14 mouse cellular contexts compared by ENCODE assay signal in the genomic region with DNA sequence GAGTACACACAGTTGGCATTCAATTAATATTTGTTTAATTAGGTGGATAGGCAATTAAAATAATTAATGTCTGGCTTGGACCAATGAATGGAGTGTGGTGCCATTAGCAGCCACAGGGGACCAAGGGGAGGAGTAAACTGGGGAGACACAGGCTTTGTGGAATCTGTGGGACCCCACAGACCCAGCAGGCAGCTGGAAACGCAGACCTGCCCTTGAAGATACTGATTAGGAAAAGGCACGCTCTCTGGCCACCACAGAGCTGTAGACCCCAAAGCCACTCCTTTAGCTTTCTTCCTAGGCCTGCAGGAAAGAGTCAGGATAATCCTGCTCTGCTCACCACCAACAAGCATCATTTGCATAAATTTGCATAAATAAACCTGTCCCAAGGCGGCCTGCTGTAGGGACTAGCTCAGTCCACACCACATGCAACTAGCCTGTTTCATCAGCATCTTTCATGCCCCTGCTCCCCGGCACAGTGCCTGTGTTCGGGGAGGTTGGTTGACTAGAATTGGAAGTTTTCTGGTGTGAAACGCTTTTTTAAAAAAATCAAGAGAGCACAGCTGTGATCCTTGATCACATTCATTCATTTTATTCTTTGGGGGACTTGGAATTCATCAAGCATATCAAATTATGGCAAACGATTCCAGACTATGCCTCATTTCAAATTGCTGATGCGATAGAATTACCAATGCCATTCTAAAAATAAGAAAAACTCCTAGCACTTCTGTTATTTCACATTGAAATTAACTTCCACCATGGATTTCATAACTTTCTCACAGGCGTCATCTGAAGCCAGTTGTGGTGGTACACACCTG. TPM values are rescaled to one million over a fixed set of nuclear protein-coding genes. Genes with fewer than 3 reads are reported as not detected.
A peak's percentile ranks its signal among the peaks of the same experiment; 100 is the strongest.
DNase-seq lines count a peak whose midpoint lies in the region; ATAC-seq and TF ChIP-seq lines count a peak whose summit lies in the region.
"Had no signal": no experiment of that assay in that cellular context is flagged by ENCODE, and none has a peak within 500 bp of the region (broad histone marks: within the 10 kb centered on the region; RNA-seq: fewer than 3 reads in every experiment).

No protein-coding gene starts in this region.

- no peaks in the 10 kb centered on the region for H3K9me3 ChIP-seq in forebrain, postnatal 0 days (ENCODE audit: low read length)
- H3K9me3 ChIP-seq in midbrain, embryonic 14.5 days (ENCODE audit: control insufficient read depth, low read length) = no peaks in the 10 kb centered on the region
- H3K9me3 ChIP-seq: limb, embryonic 12.5 days had no signal

- ATAC-seq in forebrain, postnatal 0 days = peak; percentile 76
- peak; percentile 86 for ATAC-seq in midbrain, embryonic 14.5 days (ENCODE audit: low FRiP score, low TSS enrichment)
- ATAC-seq: inflammation-experienced regulatory T-cells, adult 6 months had no signal

- no peaks in the 10 kb centered on the region for H3K27me3 ChIP-seq in forebrain, postnatal 0 days (ENCODE audit: insufficient read depth, low read length)
- H3K27me3 ChIP-seq in midbrain, embryonic 14.5 days (ENCODE audit: control insufficient read depth, insufficient read depth, low read length) = no peaks in the 10 kb centered on the region
- H3K27me3 ChIP-seq: limb, embryonic 12.5 days had no signal

- no peak overlapping the region; the same call in 1 of the 2 replicates for H3K4me2 ChIP-seq in forebrain, postnatal 0 days (ENCODE audit: low read depth)
- peak overlapping the region; percentile 18; the same call in 1 of the 2 replicates for H3K4me2 ChIP-seq in midbrain, embryonic 14.5 days (ENCODE audit: low read length)
- H3K4me2 ChIP-seq: heart, embryonic 11.5 days; limb, embryonic 12.5 days had no signal

- H3K4me3 ChIP-seq in forebrain, postnatal 0 days (ENCODE audit: low read depth, low read length) = no peak overlapping the region
- no peak overlapping the region for H3K4me3 ChIP-seq in midbrain, embryonic 14.5 days (replicated peaks; ENCODE audit: low read depth, low read length)
- H3K4me3 ChIP-seq: limb, embryonic 12.5 days had no signal

- peak overlapping the region; percentile 71 for H3K27ac ChIP-seq in forebrain, postnatal 0 days (ENCODE audit: low read depth, low read length)
- peak overlapping the region; percentile 75 for H3K27ac ChIP-seq in midbrain, embryonic 14.5 days (replicated peaks; ENCODE audit: low read depth, low read length)
- H3K27ac ChIP-seq: limb, embryonic 12.5 days had no signal

- DNase-seq in ES-CJ7 (ENCODE audit: low read depth, low spot score) (peak; percentile 6), R1 (ENCODE audit: low read depth, low spot score) (peak; percentile 30)
- peak; percentile 63 for DNase-seq in forebrain, postnatal 0 days
- peak; percentile 73 for DNase-seq in midbrain, embryonic 14.5 days
- no peak for DNase-seq in lung, postnatal 36 days
- no peak for DNase-seq in gastrocnemius, postnatal 25 days
- DNase-seq in frontal cortex, adult 2 months (ENCODE audit: extremely low spot score in 1 of 2, low spot score in 1 of 2) = no peak
- DNase-seq: lung, adult 2 months; thymus, postnatal 4 days had no signal

- H3K4me1 ChIP-seq in forebrain, postnatal 0 days (ENCODE audit: insufficient read depth) = peaks cover 31% of the 10 kb centered on the region
- H3K4me1 ChIP-seq in midbrain, embryonic 14.5 days (ENCODE audit: control insufficient read depth, insufficient read depth, low read length) = peaks cover 49% of the 10 kb centered on the region

- 14% methylated on average over 9 of the region's 9 CpGs for WGBS in forebrain, postnatal 0 days
- WGBS in midbrain, embryonic 14.5 days = 19% methylated on average over 9 of the region's 9 CpGs

- TF ChIP-seq CTCF in forebrain, postnatal 0 days (IDR thresholded peaks at IDR 0.05; ENCODE audit: low read depth) = no peak

- no peaks in the 10 kb centered on the region for H3K36me3 ChIP-seq in forebrain, postnatal 0 days (ENCODE audit: insufficient read depth)
- no peaks in the 10 kb centered on the region for H3K36me3 ChIP-seq in midbrain, embryonic 14.5 days (ENCODE audit: control insufficient read depth, insufficient read depth, low read length)

- H3K9ac ChIP-seq in forebrain, postnatal 0 days = no peak overlapping the region
- H3K9ac ChIP-seq in midbrain, embryonic 14.5 days (replicated peaks; ENCODE audit: low read length) = no peak overlapping the region
- H3K9ac ChIP-seq: limb, embryonic 12.5 days had no signal

RNA-seq across cellular contexts. Expression of a gene that starts 8.1 kb away (rescaled TPM):
- total RNA-seq in forebrain, postnatal 0 days (2014; rRNA removed) = 113 and 138 TPM in 2 replicates
- 50.3 and 61.9 TPM in 2 replicates for polyA plus RNA-seq in forebrain, postnatal 0 days (2015; fragmentation: Nextera tagmentation; extraction: Ambion mirVana)
- 75.7 and 82.1 TPM in 2 replicates for polyA plus RNA-seq in midbrain, embryonic 14.5 days (2014; fragmentation: Nextera tagmentation; extraction: Ambion mirVana)
- total RNA-seq in gastrocnemius, postnatal 25 days (2021) = 1 to 10 TPM in 1 of 2 experiments, under 1 TPM in 1; 0.72 to 1.1 TPM
- polyA plus RNA-seq in frontal cortex, adult 2 months (2012; rRNA removed) = 128 and 154 TPM in 2 replicates
- total RNA-seq: common myeloid progenitor, adult 5-6 weeks; monocyte, adult 5-6 weeks had no signal

Comparison
In these comparisons a context has a peak if more than half of its experiments do, and no peak if none do; other contexts are left out.
1. DNase-seq: peak in ES-CJ7 (single experiment), R1 (single experiment), forebrain, postnatal 0 days (single experiment) and midbrain, embryonic 14.5 days (single experiment); none in lung, postnatal 36 days (single experiment), gastrocnemius, postnatal 25 days (single experiment) and frontal cortex, adult 2 months (0 of 2).